Mouse (Mus musculus) cerebellum, adult 8-10 months (tissue): ENCODE measurements at regions not wholly inside any gene's neighbourhood (a gene's known extent, or its start where the extent isn't known, plus 50 kb on each side); places are given as distances from the start of the nearest gene placed in this dataset.

ENCODE experiments used
- DNase-seq: peaks from one replicate; pipeline ENCODE4 v3.0.0; 2022

- DNase-seq = no peak
These were observed 82.1 kb upstream of the Tnp1 start for GRCm38 (mm10) chr1:73097645-73098440.

- no peak for DNase-seq
These were observed 73.9 kb upstream of the Tnp1 start for GRCm38 (mm10) chr1:73089636-73090035.

GRCm38 (mm10) chr1:73088494-73088893, 72.8 kb upstream of the Tnp1 start:
- DNase-seq = no peak

- DNase-seq = no peak
These were observed 69.2 kb upstream of the Tnp1 start for GRCm38 (mm10) chr1:73084946-73085345.

DNA sequence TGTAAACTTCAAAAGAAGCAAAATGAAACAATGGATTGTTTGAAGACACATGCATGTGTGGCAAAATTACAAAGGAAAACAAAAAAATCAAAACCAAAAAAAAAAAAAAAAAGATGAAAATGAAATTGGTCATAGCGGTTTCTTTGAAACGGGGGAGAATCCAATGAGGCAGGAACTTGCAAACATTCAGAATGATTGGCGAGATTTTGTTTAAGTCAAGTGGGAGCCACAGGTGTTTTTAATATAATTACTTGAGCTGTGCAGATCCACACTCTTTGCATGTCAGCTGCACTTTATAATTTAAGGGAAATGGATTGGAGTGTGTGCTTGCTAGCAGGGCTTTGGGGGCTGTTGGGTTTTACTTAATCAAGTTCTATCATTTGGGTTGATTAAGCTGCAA, 67.7 kb upstream of the Tnp1 start:
- DNase-seq = no peak

DNA sequence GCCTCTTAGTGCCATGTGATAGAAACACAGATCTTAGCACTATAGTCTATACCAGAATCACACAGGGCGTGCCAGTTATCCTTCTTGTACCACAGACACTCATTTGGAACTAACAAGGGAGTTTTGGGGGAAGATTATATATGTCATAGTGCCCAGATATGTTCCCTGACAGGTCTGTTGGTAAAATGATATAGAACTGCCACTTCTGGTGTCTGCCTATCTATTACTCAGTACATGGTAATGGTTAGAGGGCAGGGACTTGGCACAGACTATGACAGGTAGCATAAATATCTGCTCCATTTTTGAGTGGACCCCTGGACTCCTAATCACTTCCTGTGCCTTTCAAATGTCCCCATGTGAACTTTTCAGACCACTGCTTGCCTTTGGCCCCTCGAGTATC, 63.8 kb upstream of the Tnp1 start:
- DNase-seq = no peak

- DNase-seq = no peak
These were observed 61.4 kb upstream of the Tnp1 start for GRCm38 (mm10) chr1:73077156-73077555.

GRCm38 (mm10) chr1:73075699-73076373, 60.1 kb upstream of the Tnp1 start:
- DNase-seq = peak; percentile 81

DNA sequence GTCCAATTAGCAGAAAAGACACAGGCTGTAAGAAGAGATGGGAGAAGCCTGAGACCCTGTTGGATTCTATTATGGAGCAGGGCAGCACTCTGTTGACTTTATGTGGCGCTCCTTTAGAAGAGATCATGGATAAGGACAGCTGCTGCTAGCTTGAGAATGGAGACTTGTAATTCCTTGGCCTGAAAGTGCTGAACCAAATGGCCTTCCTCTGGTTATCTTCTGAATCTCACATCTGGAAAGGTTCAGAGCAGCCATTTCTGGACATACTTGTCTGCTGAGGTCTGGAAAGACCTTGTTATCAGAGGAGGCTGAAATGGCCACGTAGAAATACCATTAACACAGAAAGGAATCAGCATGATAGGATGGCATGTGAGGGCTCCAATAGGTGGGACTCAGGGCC, 59.5 kb upstream of the Tnp1 start:
- DNase-seq = no peak

DNA sequence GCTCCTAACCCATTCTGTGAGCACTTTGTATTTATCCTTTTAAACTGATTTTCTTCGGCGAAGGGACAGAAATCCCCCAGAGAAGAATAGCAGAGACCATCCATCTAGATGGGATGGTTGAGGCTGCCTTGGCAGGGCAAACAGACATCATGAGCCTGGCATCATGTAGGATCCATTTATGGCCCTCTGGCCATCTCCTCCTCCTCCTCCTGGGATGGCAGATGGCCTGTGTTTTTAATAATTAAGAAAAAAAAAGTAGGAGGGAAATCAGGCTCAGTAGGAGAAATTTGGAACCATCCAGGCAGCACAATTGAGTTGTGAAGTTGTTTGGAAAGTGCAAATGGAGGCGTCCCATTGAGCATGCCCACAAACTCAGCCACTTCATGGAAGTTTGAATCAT, 58.8 kb upstream of the Tnp1 start:
- peak; percentile 63 for DNase-seq

- no peak for DNase-seq
These were observed 56.7 kb upstream of the Tnp1 start for GRCm38 (mm10) chr1:73072237-73072904.

- no peak for DNase-seq
These were observed 54.4 kb upstream of the Tnp1 start for GRCm38 (mm10) chr1:73070126-73070525.
